Mouse (Mus musculus) v-Abl transformed pro-B cells (cell line): ENCODE data around the gene Lgi1.

Source experiments
- in situ Hi-C, 2 experiments: fragments of 400-800 bp; cut with MboI; formaldehyde crosslinking; loops; one replicate each; pipeline ENCODE4 v1.15.1; 2025; ENCODE audit not compliant: unreplicated experiment in 2 of 2

Gene Lgi1

DNA sequence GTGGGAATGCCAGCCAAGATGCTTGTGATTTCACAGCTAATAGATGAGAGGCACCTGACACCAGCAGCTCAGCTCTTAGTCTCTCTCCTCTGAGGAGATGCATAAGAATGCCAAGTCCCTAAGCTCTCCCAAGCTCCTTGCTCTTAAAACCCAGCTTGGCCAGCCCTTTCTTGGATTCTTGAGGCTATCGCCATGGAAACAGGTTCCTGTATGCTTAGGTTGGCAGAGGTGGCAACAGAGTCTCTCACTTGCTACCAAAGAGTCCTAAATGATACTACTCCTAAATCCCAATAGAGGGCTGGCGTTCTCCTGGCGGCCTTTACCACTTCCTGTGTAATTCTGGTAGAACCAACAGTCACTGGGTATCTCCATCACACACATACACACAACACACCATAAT is 4.9 kb upstream of the Lgi1 start:
- in situ Hi-C loops, result loop anchor here (5.0 to 10.0 kb wide), 4 partner anchors 88 to 173 kb away; no protein-coding TSS in a partner anchor

- in situ Hi-C loops, result no loop called here
Measured at GRCm38 (mm10) chr19:38260346-38260745, 4.0 kb upstream of the Lgi1 start.

DNA sequence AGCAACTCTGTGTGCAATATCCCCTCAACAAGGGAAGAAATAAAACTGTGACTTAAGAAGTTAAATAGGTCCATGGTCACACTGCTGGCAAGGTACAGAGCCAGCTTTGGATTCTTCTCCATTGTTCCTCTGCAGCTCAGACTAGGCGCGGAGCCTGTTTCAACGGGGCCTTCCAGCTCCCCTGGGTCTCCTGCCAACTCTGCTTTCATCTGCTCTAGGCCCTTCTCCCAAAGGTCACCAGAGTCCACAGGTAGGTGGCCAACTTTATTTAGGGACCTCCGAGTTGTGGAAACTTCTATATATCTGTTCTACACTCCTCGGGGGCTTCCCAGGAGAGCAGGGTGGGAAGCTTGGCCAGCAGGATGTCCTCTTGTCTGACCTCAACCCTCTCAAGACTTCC is 3.0 kb upstream of the Lgi1 start:
- in situ Hi-C loops, result no loop called here

DNA sequence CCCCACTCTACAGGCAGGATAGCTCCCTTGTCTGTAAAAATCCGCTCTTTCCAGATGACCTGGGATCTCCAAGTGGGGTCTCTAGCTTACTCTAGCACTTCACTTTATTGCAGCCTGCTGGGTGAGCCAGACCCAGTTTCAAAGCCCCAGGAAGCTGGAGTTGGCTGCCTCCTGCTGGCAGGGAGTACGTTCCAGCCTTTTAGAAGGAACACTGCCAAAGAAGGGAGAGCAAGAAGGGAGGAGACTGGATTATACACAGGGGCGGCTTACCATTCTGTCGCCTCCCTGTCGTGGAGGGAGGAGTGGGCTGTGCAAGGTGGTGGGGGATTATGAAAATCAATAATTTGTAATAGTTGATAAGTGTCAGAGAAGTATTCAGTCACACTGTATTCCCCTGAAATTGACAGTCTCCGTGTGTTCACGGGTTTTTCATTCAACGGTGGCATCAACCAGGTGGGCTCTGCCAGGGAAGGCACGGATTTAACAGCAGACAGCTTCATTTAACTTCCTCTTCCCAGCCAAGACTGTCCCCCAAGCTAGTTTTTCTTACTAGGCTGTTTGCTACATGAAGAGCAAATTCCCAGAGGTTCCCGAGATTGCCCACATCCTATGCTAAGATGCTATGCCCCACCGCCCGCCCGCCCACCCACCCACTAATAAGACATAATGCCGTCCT is 369 bp upstream of the Lgi1 start:
- in situ Hi-C loops, result no loop called here

DNA sequence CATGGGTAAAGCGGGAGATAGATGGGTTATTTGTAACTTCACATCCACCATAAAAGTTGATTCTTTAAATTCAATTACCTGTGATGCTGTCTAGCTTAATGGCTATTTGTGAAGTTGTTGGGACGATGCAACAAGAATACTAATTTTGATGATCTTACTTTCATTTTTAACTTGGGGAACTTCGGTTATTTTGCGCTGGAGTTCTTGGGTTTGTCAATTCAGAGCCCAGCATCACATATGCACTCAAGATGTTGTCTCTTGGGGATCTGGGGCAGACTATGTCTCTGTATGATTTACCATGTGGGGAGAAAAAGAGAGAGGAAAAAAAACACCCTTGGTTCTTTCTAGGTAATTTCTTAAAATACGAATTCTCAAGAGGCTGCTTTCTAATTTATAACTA is 1.4 kb downstream of the Lgi1 start:
- in situ Hi-C loops, result no loop called here

DNA sequence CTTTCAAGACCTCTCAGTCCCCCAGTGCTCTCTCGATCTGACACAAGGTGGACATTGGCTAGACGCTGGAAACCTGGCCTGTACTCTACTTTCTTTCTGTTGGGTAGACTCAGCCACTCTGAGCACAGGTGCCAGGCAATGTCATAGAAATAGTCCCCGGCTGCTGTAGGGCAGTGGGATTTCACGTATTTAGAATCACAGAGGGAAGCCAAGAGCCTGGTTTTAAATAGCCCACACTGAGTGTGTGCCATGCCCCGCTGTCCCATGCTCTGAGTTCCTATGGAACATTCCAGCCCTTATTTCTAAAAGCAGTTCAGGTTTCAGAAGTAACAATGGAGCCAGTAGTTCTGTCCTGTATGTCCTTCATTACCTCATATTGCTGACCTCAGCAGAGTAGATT is 3.1 kb downstream of the Lgi1 start:
- in situ Hi-C loops, result no loop called here

- in situ Hi-C loops, result no loop called here
Measured at GRCm38 (mm10) chr19:38271071-38271470, 6.7 kb downstream of the Lgi1 start.

- in situ Hi-C loops, result no loop called here
Measured at GRCm38 (mm10) chr19:38273820-38274219, 9.5 kb downstream of the Lgi1 start.

DNA sequence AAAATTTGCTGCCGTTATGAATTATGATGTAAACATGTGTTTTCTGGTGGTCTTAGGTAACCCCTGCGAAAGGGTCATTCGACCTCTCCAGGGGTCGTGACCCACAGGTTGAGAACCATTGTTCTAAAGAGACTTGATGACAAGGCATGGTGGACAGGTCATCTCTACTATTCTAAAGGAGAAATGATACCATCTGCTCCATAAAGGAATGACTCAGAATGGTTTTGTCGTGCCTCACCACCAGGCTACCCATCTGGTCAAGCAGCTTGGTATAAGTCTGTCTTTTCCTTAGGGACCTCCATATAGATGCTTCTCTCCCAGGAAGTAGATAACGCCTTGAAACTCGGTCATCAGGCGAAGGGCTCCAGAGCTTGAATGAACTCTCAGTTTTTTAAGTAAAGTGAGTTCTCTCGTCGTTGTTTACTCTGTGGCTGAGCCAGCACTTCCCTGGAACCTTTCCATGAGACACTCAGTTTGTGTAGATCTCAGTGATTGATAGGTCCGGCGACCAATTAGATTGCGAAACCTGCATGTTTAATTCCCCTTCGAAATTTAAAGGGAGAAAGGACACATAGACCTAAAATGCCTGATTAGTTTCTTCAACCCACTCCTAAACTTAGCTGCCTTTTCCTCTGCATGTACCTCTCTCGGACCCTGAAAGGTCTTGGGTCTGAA is 10.5 kb downstream of the Lgi1 start:
- in situ Hi-C loops, result no loop called here

GRCm38 (mm10) chr19:38276226-38276625 is 11.9 kb downstream of the Lgi1 start:
- in situ Hi-C loops, result no loop called here

DNA sequence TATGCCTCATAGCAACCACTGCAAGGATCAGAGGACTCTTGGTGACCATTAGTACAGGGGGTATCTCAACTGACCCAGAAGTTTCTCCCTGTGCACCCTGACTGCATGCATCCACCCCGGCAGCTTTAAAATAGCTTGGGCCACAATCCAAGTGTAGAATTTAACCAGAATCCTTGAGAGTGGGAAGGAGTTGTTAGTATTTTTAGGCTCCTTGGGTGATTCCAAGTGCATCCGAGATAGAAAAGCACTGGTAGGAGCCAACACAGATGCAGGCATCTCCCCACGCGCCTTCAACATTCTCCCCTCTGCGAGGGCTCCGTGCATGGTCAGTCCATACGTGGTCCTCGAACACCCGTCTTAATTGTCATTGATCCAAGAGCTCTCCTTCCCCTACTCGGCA is 15.9 kb downstream of the Lgi1 start:
- in situ Hi-C loops, result no loop called here

GRCm38 (mm10) chr19:38282407-38282806 is 18.1 kb downstream of the Lgi1 start:
- in situ Hi-C loops, result no loop called here

- in situ Hi-C loops, result no loop called here
Measured at GRCm38 (mm10) chr19:38288556-38288955, 24.2 kb downstream of the Lgi1 start.

DNA sequence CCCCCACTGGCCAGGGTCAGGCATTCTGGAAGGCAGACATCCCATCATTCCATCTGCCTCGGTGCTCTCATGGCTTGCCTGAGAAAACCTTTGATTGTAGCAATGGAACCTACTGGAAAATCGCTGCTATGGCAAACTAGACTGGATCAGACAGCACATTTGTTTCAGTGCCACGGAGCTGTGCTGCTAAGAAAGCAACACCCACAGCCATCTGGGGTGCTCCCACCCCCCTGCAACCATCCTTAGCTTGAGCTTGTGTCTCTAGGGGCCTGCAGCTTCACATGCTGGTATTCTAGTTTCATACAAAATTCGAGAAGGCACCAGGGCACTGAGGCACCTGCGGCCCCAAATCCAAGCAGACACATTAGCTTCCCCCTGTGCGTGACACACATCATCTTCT is 27.1 kb downstream of the Lgi1 start:
- in situ Hi-C loops, result no loop called here

- in situ Hi-C loops, result no loop called here
Measured at GRCm38 (mm10) chr19:38298018-38298626, 33.8 kb downstream of the Lgi1 start.

GRCm38 (mm10) chr19:38308116-38308515 is 43.8 kb downstream of the Lgi1 start:
- in situ Hi-C loops, result no loop called here

GRCm38 (mm10) chr19:38315099-38315498 is 50.8 kb downstream of the Lgi1 start:
- in situ Hi-C loops, result no loop called here

DNA sequence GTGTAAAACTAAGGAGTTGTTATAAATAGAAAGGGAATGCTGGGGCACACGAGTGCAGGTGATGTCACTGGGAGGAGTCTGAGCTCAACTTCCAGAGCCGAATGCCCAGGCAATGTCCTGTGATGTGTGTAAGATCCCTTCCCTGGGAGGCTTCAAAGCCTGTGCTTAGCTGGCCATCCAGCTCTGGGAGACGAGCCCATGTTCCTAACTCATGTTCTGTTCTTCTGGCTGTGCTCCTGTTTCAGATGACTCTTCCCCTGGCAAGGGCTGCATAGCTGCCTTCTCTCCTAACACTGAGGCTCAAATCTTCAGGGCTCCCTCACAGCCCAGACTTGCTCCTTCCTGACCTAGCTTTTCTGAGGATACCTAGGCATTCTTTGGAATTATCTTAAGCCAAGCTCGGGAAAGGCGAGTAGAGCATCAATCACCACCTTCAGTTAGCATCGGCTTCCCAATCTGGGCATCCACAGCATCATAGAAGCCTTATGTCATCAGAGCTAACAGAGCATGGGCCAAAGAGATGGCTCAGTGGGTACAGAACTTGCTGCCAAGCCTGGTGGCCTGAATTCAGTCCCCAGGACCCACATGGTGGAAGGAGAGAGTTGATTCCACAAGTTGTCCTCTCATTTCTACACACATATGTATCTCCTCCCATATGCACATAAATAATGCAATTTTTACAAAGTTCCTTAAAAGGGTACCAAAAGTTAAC is 52.4 kb downstream of the Lgi1 start:
- in situ Hi-C loops, result no loop called here

GRCm38 (mm10) chr19:38318308-38318707 is 54.0 kb downstream of the Lgi1 start:
- in situ Hi-C loops, result no loop called here

DNA sequence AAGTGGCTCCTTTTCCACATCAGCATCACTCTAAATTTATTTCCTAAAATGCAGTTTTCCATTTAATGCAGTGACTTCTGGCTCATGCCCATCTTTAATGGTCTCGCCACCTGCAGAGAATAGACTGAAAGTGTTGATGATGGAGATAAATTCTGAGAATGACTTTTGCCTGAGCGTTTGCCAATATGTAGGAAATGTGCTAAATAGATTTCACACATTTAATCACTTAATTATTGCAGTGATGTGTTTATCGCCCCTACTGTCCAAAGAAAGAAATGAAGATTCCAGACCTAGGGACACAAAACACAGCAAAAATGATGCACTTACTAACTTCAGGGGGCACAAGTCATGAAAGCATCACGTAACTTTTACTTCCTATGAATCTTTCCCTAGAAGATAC is 54.8 kb downstream of the Lgi1 start:
- in situ Hi-C loops, result no loop called here

- in situ Hi-C loops, result no loop called here
Measured at GRCm38 (mm10) chr19:38320651-38321188, 56.4 kb downstream of the Lgi1 start.
